Mouse (Mus musculus): ENCODE measurements around the gene Csnk1e.

- TF ChIP-seq CTCF (IDR thresholded peaks at IDR 0.05; ENCODE audit: extremely low read depth, insufficient read length, insufficient replicate concordance, low read depth, low read length) = no peak
- TF ChIP-seq POLR2A (IDR thresholded peaks at IDR 0.05; ENCODE audit: low read depth, low read length) = no peak
Observed at GRCm38 (mm10) chr15:79414513-79414912, 40.9 kb downstream of the Csnk1e start.
